Mouse (Mus musculus) ZHBTc4 (cell line): ENCODE measurements around the gene Piwil4.

Experiments
- DNase-seq: peaks from one replicate; pipeline ENCODE4 v3.0.0-alpha.2; 2011; ENCODE audit warnings: low read depth, low spot score

Piwil4 gene

DNA sequence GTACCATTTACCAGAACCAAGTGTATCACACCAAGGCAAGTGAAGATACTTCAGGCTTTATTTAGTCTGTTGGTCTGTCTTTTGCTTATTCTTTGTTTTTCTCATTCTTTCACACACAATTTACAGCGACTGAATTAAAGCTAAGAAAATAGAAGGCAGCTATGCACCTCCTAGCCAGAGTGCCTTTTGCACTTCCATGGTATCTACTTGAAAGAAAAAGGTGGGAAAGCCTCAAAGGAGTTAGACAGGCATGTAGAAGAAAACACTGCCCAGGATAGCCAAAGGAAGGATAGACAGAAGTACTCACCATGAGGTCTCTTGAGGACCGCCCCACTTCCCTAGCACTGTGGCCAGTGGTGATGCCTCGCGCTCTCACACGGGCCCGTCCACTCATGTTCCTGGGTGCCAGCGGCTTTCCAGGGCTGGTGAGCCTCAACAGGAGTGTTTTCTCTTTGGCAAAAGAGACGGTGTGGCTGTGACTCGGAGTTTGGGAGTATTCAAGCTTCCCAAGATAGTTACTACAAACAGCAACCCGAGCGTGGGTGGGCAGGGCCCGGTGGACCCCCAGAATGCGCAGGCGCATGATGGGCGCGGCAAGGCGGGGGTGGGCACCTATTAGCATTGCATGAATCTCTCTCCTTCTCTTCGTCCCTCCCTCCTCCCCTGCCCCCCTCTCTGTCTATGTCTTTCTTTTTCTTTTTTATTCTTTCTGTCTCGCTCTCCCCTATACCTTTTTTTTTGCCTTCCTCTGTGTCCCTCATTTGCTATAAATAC, at the start of gene Piwil4:
Piwil4 (minus strand) TSS at position 583 of the 774 bp plus-strand sequence.
- DNase-seq, result no peak

DNA sequence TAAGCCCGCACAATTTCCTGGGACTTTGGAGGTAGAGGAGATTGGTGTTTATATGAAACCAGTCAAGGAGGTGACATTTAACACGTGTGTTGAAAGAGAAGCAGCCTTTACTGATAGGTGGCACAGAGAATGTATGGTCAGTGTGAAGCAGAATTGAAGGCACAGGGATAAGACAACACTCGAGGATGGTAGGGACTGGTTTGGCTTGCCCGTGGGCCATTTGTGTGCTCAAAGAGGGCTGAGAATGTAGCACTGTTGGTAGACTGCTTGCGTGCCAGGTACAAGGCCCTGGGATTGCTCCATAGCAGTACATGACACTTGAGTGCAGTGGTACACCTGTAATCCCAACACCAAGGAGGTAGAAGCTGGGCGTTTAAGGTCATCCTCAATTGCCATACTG, 46.8 kb upstream of the Piwil4 start:
- no peak for DNase-seq

GRCm38 (mm10) chr9:14784039-14785002, 43.8 kb upstream of the Piwil4 start, which contains the start of the genes Mre11a and Ankrd49:
Gene Mre11a, plus strand, starts transcription at chr9:14784654.
Gene Ankrd49, minus strand, starts transcription at chr9:14784856.
- peak; percentile 99 for DNase-seq

DNA sequence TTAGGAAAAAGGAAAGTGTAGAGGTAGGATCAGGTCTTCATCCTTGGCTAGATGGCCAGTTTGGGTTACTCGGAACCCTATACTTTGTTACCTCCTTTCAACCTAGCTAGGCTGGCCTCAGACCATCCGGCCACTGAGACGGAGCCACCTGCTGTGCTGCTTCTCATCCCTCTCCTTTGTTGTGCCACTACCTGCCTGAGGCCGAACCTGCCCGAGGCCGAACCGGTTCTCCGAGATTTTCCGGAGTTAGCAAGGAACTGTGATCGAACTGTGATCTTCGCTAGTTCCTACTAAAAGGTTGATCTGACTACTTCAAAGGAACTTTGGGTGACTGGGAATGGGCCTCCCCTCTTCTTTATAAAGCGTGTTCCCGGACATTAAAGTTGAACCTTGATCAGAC, 37.8 kb upstream of the Piwil4 start:
- DNase-seq, result peak; percentile 55

GRCm38 (mm10) chr9:14773813-14774212, 33.3 kb upstream of the Piwil4 start:
- DNase-seq, result no peak

GRCm38 (mm10) chr9:14772074-14772473, 31.5 kb upstream of the Piwil4 start:
- DNase-seq, result no peak

GRCm38 (mm10) chr9:14770803-14771471, 30.4 kb upstream of the Piwil4 start, which contains the start of gene 1700012B09Rik:
Gene 1700012B09Rik, minus strand, starts transcription at chr9:14771030.
- peak; percentile 60 for DNase-seq

DNA sequence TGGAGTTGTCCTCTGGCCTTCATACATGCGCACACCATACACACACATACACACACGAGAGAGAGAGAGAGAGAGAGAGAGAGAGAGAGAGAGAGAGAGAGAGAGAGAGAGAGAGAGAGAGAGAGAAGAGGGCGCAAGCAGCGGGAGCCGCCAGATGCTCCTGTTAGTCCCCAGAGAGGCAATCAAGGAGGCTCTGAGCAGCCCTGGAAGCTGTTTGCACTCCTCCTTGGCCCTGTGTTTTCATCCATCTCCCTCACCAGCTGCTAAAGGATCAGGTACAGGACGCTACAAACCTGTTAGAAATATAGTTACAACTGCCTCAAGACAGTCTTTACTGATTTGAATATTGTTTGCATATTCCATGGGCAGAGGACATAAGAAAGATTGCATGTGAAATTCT, 29.3 kb upstream of the Piwil4 start:
- no peak for DNase-seq

GRCm38 (mm10) chr9:14764765-14765164, 24.2 kb upstream of the Piwil4 start:
- DNase-seq, result peak; percentile 52

- DNase-seq, result no peak
Observed at GRCm38 (mm10) chr9:14759261-14759660, 18.7 kb upstream of the Piwil4 start.

DNA sequence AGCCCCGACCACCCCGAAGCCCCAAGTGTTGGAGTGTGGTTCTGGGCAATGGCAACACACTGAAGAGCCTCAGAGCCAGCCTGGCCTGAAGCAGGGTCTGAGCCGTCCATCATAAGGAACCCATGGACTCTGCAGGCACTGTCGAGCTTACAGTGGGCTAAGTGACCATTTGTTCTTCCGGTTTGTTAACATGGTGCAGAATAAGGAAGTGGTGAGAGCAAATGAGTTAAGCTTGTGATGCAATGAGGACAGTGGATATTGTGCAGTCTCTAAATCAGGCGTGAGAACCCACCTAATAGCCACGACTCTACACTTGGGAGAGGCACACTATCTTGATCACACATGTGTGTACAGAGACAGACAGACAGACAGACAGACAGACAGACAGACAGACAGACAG, 18.1 kb upstream of the Piwil4 start:
- no peak for DNase-seq

- no peak for DNase-seq
Observed at GRCm38 (mm10) chr9:14754469-14754868, 13.9 kb upstream of the Piwil4 start.

GRCm38 (mm10) chr9:14753947-14754346, 13.4 kb upstream of the Piwil4 start:
- DNase-seq, result no peak

GRCm38 (mm10) chr9:14752001-14752522, 11.5 kb upstream of the Piwil4 start, which contains the start of gene Fut4:
Gene Fut4, minus strand, starts transcription at chr9:14752393.
- peak; percentile 47 for DNase-seq

DNA sequence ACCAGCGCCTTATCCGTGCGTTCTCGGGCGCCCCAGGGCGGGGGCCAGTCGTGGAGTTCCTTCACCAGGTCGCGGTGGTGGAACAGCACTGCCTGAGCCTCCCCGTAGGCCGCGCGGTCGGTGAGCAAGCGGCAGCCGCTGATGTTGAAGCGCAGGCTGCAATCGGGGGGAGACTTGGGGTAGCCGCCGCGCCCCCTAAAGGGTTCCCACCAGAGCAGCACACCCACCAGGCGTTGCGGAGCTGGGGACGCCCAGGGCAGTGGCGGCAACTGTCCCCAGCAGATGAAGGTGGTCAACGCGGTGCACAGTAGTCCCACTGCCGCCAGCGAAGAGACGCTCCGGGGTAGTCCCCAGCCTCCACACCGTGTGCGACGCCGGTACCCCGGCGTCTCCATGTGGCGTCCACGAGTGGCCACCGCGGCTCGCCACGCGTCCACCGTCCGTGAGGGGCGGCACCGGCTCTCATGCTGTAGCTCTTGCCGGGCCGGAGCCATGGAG, 11.0 kb upstream of the Piwil4 start:
- peak; percentile 52 for DNase-seq

DNA sequence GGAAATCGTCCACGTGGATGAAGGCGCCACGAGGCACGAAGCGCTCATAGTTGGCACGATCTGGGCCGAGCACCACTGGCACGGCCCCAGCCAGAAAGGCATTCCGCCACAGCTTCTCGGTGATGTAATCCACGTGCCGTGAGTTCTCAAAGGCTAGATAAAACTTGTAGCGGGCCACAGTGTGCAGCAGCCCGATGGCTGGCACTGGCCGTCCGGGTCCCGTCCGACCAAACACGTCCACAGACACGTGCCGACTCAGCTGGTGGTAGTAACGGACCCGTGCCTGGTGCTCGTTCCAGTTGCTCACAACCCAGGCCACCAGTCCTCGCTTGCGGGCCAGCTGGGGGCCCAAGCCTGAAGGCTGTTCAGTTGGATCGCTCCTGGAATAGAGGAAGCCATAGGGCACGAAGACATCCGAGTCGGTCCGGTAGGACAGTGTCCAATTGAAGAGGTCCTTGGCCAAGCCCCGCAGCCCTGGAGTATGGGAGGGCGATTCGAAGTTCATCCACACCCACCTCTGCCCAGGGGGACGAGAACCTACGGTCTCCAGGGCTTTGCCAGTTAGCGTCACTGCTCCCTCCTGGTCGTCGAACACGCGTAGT, 10.5 kb upstream of the Piwil4 start:
- peak; percentile 41 for DNase-seq

GRCm38 (mm10) chr9:14739498-14740150, 909 bp downstream of the Piwil4 start:
- no peak for DNase-seq

GRCm38 (mm10) chr9:14730941-14731541, 9.5 kb downstream of the Piwil4 start:
- DNase-seq, result peak; percentile 67

DNA sequence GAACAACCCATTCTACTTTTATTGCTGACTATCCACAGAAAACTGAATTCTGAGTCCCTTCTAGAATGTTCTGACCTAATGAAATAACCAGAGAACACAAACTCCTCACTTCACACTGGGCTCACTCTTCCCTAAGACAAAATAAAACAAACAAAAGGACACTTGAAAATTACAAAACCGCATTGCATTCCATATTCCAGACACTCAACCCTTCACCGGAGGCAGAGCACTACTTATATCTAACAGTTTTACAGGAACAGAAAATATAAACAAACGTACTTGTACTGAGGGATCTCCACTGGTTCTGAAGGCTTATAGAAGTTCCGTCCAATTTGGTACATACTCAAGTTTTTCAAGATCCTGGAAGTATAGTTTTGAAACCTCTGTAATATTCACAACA, 12.2 kb downstream of the Piwil4 start:
- DNase-seq, result no peak

- no peak for DNase-seq
Observed at GRCm38 (mm10) chr9:14726629-14727028, 13.9 kb downstream of the Piwil4 start.
